Mouse (Mus musculus) urinary bladder, postnatal 25 days (tissue): ENCODE measurements around the gene Slirp.
"Not testable (repeated sequence)": the region's sequence is repeated elsewhere in the genome, so short reads cannot be mapped to it uniquely, and the experiment has no call there.

Experiments
- DNase-seq: peaks from one replicate; pipeline ENCODE4 v3.0.0; 2022; ENCODE audit warnings: low spot score

Gene Slirp

DNA sequence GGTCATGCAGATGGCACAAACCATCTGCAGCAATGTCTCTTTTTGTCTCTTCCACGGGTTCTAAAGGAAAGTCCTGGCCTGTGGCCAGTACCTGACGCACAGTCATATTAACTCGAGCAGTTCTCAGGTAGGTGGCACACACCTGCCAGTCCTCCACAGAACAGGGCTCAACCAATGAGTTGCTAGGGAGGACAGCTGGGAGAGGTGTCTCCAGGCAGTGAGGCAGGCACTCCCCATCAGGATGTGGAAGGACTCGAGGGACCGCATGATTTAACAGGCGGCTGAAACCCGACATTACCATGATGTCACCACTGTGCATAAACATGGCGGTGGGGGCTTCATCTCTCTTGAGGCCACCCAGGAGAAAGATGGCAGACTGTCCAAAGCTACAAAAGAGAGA, 14.8 kb upstream of the Slirp start:
- DNase-seq: no peak

DNA sequence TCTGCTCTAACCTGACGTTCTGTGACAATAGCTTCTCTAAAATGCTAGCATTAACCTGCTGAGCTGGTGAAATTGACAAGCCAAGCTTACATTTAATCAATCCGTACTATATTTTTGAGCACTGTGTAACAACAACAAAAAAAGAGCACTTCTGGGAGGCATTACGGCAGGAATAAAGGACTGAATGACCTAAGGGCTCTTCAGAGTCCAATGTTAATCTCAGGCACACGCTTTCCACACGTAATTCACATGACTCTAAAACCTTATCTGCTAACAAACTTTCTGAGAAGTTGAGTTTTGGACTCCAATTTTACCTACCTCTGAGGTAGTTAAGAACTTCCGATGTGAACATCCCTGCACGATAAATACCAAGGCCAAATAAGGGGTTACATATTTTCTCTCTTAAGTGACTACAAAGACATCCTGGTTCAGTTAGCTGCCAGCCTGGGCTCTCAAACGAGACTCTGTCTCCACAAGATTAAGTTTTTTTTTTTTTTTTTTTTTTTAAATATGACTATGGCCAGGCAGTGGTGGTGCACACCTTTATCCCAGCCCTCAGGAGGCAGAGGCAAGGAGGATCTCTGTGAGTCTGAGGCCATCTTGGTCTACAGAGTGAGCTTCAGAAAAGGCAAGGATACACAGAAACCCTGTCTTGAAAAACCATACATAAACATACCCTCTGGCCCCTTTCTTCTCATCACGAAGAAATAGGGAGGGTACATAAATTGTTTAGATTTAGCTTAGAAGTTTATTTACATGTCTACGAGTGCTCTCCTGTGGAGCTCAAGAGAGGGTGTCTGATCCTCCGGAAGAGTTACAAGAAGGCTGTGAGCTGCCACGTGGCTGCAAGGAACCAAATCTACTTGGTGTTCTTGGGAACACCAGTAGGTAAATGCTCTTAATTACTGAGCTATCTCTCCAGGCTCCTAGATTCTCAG, 1.2 kb upstream of the Slirp start:
- no peak for DNase-seq

DNA sequence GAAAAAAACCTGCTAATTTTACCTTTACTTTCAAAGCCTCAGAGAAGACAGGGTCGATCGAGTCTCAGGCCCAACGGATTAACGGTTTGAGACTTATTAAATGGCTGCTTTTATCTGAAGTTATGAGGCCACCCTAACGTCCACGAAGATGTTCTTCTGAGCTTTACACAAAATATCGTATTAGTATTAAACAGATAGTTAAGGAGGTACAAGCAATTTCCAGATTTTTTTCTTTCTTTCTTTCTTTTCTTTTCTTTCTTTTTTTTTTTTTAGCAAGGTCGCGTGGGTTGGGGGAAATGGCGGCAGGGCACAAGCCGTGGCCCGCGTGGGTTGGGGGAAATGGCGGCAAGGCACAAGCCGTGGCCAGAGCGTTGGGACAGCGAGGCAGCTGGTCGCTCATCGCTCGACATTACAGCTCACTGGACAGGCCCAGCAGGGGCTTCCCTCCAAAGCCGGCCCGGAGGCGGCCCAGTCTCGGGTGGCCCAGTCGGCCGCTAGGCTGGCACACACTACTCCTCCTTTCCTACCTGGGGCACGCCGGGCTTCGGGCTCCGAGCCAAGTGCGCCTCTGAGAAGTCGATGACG, 489 bp upstream of the Slirp start:
- no peak for DNase-seq

DNA sequence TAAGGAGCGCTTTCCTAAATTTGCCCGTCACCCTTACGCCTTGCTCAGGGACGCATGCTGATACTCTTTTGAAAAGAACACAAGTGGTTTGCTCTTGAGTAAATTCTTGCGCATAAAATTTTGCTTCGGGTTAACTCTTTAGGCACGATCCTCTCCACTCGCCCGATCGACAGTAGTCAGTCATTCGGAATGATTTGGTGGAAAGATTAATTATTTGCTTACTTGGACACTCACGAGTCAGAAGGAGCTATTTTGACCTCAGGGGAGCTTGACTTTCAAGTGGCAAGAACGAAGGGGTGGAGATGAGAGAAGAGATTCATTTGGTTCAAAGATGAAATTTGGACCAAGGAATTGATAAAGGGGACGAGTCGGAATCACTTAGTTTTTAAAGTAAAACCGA, 515 bp downstream of the Slirp start:
- DNase-seq: no peak

DNA sequence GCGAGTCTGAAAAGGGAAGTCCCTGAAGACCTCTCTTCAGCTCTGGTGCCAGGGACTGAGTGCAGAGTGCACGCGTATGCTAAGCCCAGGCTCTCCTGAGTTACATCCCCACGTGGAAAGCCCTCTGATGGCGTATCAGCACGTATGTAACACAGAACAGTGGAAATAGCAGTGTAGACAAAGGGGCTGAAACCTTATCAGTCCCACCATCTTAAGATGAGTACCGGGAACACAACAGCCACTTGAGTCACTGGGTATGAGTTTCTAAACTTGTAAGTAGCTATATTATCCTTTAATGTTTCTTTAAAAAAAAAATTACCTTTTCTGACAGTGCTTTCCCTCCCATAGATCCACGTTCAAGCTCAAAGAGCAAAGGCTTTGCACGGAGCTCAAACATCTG, 5.8 kb downstream of the Slirp start:
- DNase-seq: no peak

DNA sequence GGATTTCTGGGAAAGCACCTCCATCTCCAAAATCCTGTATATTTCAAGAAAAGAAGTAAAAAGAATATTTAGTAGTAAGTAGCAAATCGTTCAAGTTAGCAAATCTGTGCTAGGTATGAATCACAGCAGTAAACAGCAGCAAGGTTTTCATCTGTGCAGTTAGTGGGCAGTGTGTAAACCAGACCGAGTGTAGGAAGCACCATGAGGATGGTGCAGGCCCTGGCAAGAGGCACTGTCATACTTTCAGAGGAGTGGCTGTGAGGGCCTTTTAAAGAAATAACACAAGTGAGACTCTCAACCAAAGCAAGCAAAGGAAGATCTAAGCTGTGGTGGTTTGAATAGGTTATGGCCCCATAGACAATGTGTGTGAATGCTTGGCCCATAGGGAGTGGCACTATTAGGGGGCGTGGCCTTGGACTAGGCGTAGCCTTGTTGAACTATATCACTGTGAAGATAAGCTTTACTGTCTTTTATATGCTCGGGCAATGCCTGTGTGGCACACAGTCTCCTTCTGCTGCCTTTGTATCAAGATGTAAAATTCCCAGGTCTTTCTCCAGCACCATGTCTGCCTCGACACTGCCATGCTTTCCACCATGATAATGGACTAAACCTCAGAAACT, 21.1 kb downstream of the Slirp start:
- no peak for DNase-seq

DNA sequence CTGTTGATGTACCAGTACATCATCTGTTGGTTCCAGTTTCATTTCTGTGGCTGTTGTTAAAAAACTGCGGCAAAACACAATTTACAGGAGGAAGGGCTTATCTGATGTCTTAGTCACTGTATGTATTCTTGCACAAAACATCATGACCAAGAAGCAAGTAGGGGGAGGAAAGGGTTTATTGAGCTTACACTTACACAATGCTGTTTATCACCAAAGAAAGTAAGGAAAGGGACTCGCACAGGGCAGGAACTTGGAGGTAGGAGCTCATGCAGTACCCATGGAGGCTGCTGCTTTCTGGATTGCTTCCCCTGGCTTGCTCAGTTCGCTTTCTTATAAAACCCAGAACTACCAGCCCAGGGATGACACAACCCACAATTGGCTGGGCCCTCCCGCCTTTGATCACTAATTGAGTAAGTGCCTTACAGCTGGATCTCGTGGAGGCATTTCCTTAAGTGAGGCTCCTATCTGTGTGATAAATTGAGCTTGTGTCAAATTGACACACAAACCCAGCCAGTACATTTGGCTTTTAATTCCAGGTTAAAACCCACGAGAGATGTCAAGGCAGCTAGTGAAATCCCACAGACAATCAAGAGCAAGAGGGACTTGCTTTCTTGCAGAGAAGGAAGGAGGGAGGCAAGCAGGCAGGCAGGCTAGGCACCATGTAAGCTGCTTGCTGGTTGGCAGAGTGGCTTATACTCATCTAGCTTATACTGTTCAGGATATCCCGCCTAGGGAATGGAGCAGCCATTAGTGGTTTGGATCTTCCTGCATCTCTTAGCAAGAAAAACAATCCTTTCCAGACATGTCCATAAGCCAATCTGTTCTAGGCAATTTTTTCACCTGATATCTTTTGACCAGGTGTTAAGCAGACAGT, 26.8 kb downstream of the Slirp start:
- DNase-seq: no peak

DNA sequence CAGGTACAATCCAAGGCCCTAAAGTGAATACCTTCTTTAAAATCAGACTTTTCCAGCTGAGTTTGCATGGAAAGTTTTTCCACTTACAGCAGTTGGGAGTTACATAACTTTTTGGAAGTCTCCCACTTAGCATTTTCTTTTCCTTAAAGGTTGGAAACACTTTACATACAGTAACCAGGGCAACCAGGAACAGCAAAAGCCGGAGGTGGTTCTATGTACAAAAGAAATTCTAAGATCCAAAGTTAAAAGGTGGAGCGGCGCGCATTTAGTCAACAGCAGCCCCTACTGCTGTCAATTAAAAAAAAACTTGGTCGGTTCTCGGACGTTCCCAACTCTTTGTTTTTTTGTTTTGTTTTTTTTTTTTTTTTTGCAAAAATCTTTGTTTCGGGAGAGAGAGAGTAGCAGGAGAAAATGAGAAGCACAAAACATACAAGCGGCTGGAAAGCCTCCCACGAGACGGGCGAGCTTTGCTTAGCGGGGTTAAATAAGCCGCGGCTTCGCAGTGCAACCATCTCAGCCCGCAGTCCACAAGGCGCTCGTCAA, 27.8 kb downstream of the Slirp start:
- DNase-seq: no peak

DNA sequence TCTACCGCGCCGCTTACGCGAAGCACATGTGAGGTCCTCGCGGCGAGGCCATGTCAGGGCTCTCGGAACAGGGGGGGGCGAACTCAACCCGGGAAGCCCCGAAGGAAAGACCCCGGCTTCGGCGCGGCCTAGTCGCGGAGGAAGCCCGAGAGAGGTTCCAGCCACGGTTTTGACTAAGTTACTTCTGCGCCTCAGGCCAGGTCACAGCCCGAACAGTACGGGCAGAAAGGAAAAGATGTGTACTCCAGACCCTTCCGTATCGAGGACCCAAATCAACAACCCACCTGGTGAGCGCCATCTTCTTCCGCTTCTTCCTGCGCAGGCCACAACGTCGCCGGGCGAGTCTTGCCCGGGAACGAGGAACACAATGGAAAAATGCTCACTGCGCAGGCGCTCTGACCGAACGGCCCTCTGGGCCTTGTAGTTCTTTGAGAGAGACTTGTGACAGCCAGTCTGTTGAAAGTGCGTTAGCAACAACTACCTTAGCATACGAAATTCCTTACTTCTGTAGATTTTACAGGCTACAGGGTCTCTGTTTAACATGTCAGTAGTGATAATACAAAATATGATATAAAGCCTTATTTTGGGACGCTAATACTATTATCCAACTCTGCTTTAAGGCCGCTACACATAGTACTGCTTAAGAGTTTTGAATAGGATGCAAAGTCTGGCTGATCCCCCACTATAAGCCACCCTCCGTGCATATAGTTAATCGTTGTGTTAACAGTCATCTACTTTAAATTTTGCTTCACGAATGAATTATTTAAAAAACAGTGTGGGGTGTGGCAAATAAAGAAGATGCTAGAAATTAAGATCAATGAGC, 28.5 kb downstream of the Slirp start, which contains the start of gene Snw1:
Gene Snw1, minus strand, starts transcription at position 311 of the 823 bp plus-strand sequence.
- DNase-seq: peak; percentile 90

DNA sequence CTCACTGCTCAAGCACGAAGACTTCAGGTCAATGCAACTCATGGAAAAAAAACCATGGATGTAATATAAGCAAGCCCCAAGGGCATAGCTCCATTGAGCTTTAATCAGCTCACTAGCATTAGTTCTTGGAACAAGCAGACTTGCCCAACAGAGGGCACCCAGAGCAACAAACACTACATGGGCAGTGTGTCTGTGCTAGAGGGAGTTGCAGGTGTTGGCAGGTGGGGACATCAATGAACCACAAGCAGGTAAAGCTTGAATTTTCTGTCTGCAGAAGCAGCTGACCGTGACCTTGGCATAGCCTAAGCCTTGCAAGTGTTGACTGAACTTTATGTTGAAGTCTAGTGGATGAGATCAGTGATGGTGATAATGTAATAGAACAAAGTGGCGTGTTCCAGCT, 31.1 kb downstream of the Slirp start:
- no peak for DNase-seq

DNA sequence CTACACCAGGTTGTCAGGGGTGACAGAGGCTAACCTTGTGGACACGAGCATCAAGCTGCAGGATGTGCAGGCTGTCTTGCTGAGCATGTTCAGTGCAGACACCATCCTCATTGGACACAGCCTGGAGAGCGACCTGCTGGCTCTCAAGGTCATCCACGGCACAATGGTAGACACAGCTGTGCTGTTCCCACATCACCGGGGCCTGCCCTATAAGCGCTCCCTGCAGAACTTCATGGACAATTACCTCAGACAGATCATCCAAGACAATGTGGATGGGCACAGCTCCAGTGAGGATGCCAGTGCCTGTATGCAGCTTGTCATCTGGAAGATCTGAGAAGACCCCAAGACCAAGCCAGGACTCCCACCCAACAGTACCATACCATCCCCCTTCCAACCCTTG, 38.8 kb downstream of the Slirp start:
- DNase-seq: not testable (repeated sequence)

DNA sequence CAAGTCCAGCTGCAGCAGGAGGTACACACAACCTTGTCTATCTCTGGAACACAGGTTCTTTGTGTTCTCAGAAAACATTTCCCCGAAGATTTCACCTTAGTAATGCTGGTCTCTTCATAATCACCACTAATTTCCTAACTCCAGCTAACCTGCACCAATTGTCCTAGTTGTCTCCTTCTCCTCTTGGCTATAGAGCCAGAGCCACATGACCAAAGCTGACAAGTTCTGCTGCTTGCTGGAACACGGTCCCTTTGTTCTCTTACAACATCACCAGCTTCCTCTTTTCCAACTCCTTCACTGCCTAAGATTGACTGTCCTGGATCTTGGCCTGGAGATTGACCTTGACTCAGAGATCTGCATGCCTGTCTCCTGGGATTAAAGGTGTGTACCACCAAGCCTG, 45.0 kb downstream of the Slirp start:
- not testable (repeated sequence) for DNase-seq

DNA sequence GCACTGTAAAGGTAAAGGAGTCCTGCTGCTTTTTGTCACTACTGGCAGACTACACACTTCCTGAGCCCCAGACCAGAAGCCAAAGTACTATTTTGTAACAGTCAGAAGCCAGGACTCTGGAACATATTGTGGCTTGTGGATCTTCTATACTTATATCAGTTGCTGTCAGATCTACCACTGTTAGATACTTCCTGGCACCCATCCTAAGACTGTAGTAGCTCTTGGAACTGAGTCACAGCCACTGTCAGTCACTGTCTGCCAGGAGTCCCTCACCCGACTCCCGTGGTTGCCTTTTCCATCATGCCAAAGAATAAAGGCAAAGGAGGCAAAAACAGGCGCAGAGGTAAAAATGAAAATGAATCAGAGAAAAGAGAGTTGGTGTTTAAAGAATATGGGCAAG, 50.7 kb downstream of the Slirp start, which contains the start of gene Gm5788:
Gene Gm5788, plus strand, starts transcription at position 301 of the 400 bp plus-strand sequence.
- DNase-seq: not testable (repeated sequence)
